Mouse (Mus musculus) CD4-positive, CD25-positive, alpha-beta regulatory T cell, adult 4 months (primary cell): ENCODE measurements around the gene Gm11437. TPM values are rescaled to one million over a fixed set of nuclear protein-coding genes. Genes with fewer than 3 reads are reported as not detected.
A peak's percentile ranks its signal among the peaks of the same experiment; 100 is the strongest.

Source experiments
- ATAC-seq: one replicate; pipeline ENCODE4 v1.8.0; 2017
- polyA plus RNA-seq, 2 experiments: library from polyadenylated mRNA; unstranded; fragments of 100-300 nt; shearing (Covaris generic); gene quantifications; one replicate each; pipeline ENCODE4 v1.2.1; 2017

Gene Gm11437
- polyA plus RNA-seq, 2 experiments from 2014 or later, result not detected

- no peak for ATAC-seq
Observed at GRCm38 (mm10) chr11:84141752-84142151, 25.5 kb downstream of the Gm11437 start.

- ATAC-seq, result no peak
Observed at GRCm38 (mm10) chr11:84136453-84136852, 30.8 kb downstream of the Gm11437 start.

GRCm38 (mm10) chr11:84134331-84134860, 32.9 kb downstream of the Gm11437 start:
- no peak for ATAC-seq

- no peak for ATAC-seq
Observed at GRCm38 (mm10) chr11:84129799-84130185, 37.5 kb downstream of the Gm11437 start.

GRCm38 (mm10) chr11:84128943-84129798, 38.1 kb downstream of the Gm11437 start, which contains the start of the genes Tada2a and Acaca:
Gene Tada2a (minus strand): TSS chr11:84129600.
Gene Acaca (plus strand): TSS chr11:84129672.
- ATAC-seq, result peak; percentile 84

- no peak for ATAC-seq
Observed at GRCm38 (mm10) chr11:84127977-84128376, 39.3 kb downstream of the Gm11437 start.

GRCm38 (mm10) chr11:84121051-84121956, 46.0 kb downstream of the Gm11437 start:
- no peak for ATAC-seq

- no peak for ATAC-seq
Observed at GRCm38 (mm10) chr11:84117431-84117830, 49.8 kb downstream of the Gm11437 start.

- no peak for ATAC-seq
Observed at GRCm38 (mm10) chr11:84116221-84116620, 51.1 kb downstream of the Gm11437 start.

GRCm38 (mm10) chr11:84115646-84116045, 51.6 kb downstream of the Gm11437 start:
- ATAC-seq, result no peak

- ATAC-seq, result no peak
Observed at GRCm38 (mm10) chr11:84113623-84114022, 53.7 kb downstream of the Gm11437 start.

- no peak for ATAC-seq
Observed at GRCm38 (mm10) chr11:84107137-84107536, 60.1 kb downstream of the Gm11437 start.

GRCm38 (mm10) chr11:84104036-84104435, 63.2 kb downstream of the Gm11437 start:
- no peak for ATAC-seq

- ATAC-seq, result no peak
Observed at GRCm38 (mm10) chr11:84101182-84101581, 66.1 kb downstream of the Gm11437 start.

Other genes with a start within 250 kb of the Gm11437 start
- 10 to 100 TPM; 88.7 to 90.2 TPM for gene Ddx52, start 225.4 kb downstream of the Gm11437 start, polyA plus RNA-seq
- 1 to 10 TPM; 9.4 to 9.7 TPM for gene Synrg, start 203.0 kb downstream of the Gm11437 start, polyA plus RNA-seq
- gene Dusp14, start 98.2 kb downstream of the Gm11437 start, polyA plus RNA-seq, result 1 to 10 TPM; 7.3 to 10.0 TPM
- 10 to 100 TPM; 10.5 to 13.8 TPM for gene Tada2a, start 37.9 kb downstream of the Gm11437 start, polyA plus RNA-seq
- 1 to 10 TPM; 4.8 to 5.4 TPM for gene Acaca, start 37.8 kb downstream of the Gm11437 start, polyA plus RNA-seq